Mouse (Mus musculus) kidney, embryonic 16.5 days (tissue): ENCODE data around the gene Mical1. TPM values are rescaled to one million over a fixed set of nuclear protein-coding genes. Genes with fewer than 3 reads are reported as not detected.

Experiments used
- polyA plus RNA-seq: library from polyadenylated mRNA; unstranded; fragments of >200 nt; fragmentation: Nextera tagmentation; extraction: Ambion mirVana; gene quantifications from 2 replicates; pipeline ENCODE4 v1.2.1, GENCODE M21; 2015

The Mical1 gene
- polyA plus RNA-seq, 1 experiment from 2014 or later, result 34.6 TPM

Other genes with a start within 250 kb of the Mical1 start
- 16.6 and 17.2 TPM in 2 replicates for gene Fig4, start 173.1 kb upstream of the Mical1 start, polyA plus RNA-seq
- gene Ak9, start 172.3 kb upstream of the Mical1 start, polyA plus RNA-seq, result 0.04 and 0.06 TPM in 2 replicates
- gene Zbtb24, start 25.9 kb upstream of the Mical1 start, polyA plus RNA-seq, result 19.7 and 19.8 TPM in 2 replicates
- 84.1 and 91.2 TPM in 2 replicates for gene Smpd2, start 14.1 kb downstream of the Mical1 start, polyA plus RNA-seq
- 2.6 and 3.7 TPM in 2 replicates for gene Ppil6, start 14.1 kb downstream of the Mical1 start, polyA plus RNA-seq
- 191 and 208 TPM in 2 replicates for gene Cd164, start 43.1 kb downstream of the Mical1 start, polyA plus RNA-seq
- 0.36 and 0.40 TPM in 2 replicates for gene Ccdc162, start 240.3 kb downstream of the Mical1 start, polyA plus RNA-seq